Mouse (Mus musculus) layer of hippocampus, adult 2 months (tissue): ENCODE data around the gene Tuba3b. TPM values are rescaled to one million over a fixed set of nuclear protein-coding genes. Genes with fewer than 3 reads are reported as not detected.

Source experiments
- DNase-seq, 2 experiments: peaks; one replicate each; pipeline ENCODE4 v3.0.0; 2022; ENCODE audit warnings: low spot score in 2 of 2
- H3K27ac ChIP-seq: fragments of 200-600 bp; 2 replicates; pipeline ENCODE4 v1.8.1; 2022
- H3K4me3 ChIP-seq: fragments of 200-600 bp; 2 replicates; pipeline ENCODE4 v1.8.1; 2022; ENCODE audit warnings: mild to moderate bottlenecking
- CTCF ChIP-seq: fragments of 200-600 bp; conservative IDR thresholded peaks from 2 replicates; pipeline ENCODE4 v1.8.1; 2022; ENCODE audit warnings: antibody characterized with exemption, mild to moderate bottlenecking, moderate library complexity
- total RNA-seq, 2 experiments: library from RNA; stranded (reverse); gene quantifications; 2 replicates each; pipeline ENCODE4 v1.2.3; 2021

Tuba3b gene
- total RNA-seq, 2 experiments from 2014 or later, result not detected

DNA sequence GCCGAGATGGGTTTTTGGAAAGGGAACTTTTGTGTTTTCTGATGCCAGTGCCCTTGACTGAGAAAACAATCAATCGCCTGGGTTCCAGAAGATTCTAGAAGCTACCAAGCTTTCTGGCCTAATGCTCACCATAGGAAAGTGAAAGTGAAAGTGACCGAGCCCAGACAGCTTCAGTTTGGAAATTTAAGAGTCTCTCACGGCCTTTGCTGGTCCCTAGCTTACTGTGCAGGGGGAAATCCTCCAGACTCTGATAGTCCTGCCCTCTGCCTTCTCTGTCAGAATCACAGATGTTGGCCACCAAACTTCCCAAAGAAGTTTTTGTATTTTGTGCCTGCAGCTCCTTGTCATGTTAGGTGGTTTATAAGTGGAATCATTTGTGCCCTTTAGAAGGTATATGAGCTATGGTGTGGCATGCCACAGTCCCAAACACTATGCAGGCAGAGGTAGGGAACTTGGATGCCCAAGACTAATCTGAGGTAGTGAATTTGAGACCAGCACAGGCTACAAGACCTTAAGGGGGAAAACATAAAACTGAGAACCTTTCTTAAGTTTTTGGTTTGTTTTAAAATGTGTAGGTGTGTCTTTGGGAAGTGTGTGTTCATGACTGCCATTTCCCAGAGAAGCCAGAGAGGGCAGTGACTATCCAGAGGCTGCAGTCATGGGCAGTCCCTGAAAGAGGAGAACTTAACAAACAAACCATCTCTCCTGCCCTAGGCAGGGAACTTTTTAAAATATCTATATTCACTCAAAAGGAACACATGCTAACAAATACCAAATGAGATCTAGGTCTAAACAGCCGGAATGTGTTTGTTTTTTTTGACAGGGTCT lies 1.1 kb downstream of the Tuba3b start:
- no peak overlapping the region for H3K4me3 ChIP-seq
- no peak overlapping the region for H3K27ac ChIP-seq
- no peak for DNase-seq
- TF ChIP-seq CTCF, result peak; percentile 23

DNA sequence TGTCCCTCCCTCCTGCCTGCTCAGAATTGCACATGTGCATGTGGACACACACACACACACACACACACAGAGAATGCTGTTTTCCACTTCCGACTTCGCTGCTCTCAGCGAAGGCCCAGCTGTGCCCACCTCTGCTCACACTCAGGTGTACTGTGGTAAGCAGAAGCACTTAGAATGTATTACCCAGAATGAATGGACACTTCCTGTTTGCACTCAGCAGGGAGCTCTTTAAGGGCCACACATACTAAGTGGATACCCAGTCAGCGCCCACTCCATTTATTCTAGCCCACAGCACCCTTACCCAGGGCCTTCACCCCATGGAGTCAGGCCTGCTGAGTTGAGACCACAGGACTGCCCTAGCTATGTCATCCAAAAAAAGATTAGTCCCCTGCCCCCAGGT lies 7.6 kb downstream of the Tuba3b start:
- H3K4me3 ChIP-seq, result no peak overlapping the region
- no peak for TF ChIP-seq CTCF
- no peak for DNase-seq
- H3K27ac ChIP-seq, result no peak overlapping the region

- TF ChIP-seq CTCF, result no peak
- DNase-seq, result no peak
- no peak overlapping the region for H3K4me3 ChIP-seq
Observed at GRCm38 (mm10) chr6:145630269-145630668, 14.7 kb downstream of the Tuba3b start.

GRCm38 (mm10) chr6:145634454-145634853 lies 18.9 kb downstream of the Tuba3b start:
- TF ChIP-seq CTCF, result no peak
- DNase-seq, result no peak
- H3K27ac ChIP-seq, result no peak overlapping the region
- no peak overlapping the region for H3K4me3 ChIP-seq

More at GRCm38 (mm10) chr6:145630269-145630668, 14.7 kb downstream of the Tuba3b start:
- H3K27ac ChIP-seq, result no peak overlapping the region

GRCm38 (mm10) chr6:145636682-145637081 lies 21.1 kb downstream of the Tuba3b start:
- DNase-seq, result no peak
- Histone ChIP-seq H3K27ac (no peak overlapping the region), H3K4me3 (no peak overlapping the region)
- no peak for TF ChIP-seq CTCF

- Histone ChIP-seq H3K4me3 (no peak overlapping the region), H3K27ac (no peak overlapping the region)
- DNase-seq, result no peak
- no peak for TF ChIP-seq CTCF
Observed at GRCm38 (mm10) chr6:145638248-145638647, 22.7 kb downstream of the Tuba3b start.

DNA sequence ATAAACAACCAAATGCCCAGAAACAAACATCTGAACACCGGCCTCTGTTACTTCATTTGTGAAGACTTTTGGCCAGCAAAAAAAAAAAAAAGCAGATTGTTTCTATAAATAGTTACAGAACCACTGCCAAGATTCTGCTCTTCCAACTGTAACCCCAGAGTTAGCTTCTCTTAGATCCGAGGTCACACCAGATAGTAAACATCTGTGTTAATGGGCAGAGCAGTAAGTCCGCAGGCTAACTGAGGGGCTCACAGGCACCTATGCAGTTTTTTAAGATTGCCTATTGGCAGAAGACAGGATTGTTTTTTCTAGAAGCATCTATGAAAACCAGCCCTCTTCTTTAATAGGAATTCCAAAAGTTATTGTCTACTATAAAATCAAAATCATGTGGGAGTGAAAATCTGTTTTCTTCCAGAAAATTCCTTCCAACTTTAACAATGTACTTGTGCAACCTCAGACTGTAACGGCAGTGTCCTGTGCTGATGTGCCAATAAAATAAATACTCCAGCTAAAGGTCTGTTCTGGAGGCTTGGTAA lies 25.5 kb downstream of the Tuba3b start:
- no peak overlapping the region for H3K4me3 ChIP-seq
- H3K27ac ChIP-seq, result no peak overlapping the region
- DNase-seq, result no peak
- TF ChIP-seq CTCF, result no peak

DNA sequence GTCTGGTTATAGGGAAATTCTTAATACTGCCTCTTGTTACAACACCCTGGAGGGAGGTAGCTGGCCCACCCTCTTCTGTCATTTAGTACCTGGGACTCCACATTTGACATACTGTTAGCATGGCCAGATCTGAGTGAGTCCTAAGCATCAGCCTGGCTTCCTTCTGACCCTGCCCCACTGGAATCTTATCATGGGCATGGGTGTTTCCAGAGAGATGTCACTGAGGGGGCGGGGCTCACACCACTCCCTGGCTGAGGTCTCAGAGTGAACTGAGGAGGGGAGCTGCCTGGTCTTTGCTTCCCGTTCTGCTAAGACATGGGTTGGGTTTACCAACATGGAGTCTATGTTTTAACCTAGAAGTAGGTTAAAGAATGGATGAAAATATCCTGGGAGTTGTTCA lies 36.4 kb downstream of the Tuba3b start:
- DNase-seq, result no peak
- Histone ChIP-seq H3K27ac (no peak overlapping the region), H3K4me3 (no peak overlapping the region)
- TF ChIP-seq CTCF, result no peak

DNA sequence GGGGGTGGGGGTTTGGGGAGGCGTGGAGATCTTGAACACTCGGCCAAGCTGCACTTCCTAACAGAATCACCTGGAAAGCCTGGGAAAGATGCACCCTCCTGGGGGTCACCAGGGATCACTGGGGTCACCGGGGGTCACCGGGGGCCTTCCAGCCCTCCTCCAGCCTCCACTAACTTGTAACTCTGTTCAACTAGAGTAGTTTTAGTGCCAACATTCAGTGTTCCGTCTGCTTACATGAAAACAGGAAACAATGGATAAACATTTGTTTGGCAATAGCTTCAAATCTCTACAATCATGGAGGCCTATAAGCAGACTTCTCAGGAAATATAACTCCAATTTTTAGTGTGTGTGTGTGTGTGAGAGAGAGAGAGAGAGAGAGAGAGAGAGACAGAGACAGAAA lies 37.4 kb downstream of the Tuba3b start:
- H3K27ac ChIP-seq, result no peak overlapping the region
- H3K4me3 ChIP-seq, result no peak overlapping the region
- DNase-seq, result no peak
- TF ChIP-seq CTCF, result no peak

DNA sequence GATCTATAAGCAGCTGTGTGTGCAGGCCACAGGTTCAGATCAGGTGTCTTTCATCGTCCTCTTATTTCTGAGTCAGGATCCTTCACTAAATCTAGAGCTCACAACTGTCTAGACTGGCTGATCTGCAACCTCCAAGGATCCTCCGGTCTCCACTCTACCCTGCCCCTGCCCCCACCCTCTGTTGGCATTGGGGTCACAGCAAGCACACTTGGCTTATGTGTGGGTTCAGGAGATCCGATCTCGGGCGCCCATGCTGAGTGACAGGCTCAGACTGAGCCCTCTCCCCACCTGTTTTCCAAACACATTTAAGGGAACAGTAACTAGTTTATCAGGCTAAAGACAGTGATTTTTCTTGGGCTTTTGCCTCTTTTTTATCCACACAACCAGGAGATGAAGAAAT lies 38.1 kb downstream of the Tuba3b start:
- DNase-seq, result no peak
- H3K4me3 ChIP-seq, result no peak overlapping the region
- no peak overlapping the region for H3K27ac ChIP-seq
- no peak for TF ChIP-seq CTCF

DNA sequence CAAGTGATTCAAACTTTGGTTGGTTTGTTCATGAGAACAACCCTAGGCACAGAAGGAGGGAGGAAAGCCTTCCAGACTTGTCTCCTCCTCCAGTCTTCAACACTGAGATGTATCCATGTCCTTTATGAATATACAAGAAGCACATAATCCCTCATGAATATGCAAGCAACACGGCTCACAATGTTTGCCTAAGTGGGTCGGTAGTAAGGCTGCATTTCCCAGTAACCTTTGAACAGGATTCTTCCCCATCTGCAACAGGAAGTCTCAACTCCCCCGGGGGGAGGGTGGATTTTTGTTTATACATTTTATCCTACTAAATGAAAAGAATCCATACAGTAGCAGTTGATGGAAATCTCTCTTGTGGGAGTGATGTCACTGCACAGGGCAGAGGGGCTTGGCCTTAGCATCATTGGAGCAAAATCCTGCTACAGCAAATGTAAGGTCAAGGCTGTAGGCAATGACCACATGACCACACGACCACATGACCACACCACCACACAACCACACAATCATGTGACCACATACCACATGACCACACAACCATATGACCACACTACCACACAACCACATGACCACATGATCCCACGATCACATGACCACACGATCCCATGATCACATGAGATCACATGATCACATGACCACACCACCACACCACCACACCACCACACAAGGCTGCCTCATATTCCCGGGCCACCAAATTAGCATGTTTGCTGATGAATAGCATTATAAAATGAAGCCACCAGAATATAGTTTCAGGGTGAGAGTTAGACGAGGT lies 38.7 kb downstream of the Tuba3b start:
- no peak for DNase-seq
- Histone ChIP-seq H3K4me3 (no peak overlapping the region), H3K27ac (no peak overlapping the region)
- no peak for TF ChIP-seq CTCF

- no peak overlapping the region for H3K4me3 ChIP-seq
- peak; percentile 43 for TF ChIP-seq CTCF
- no peak overlapping the region for H3K27ac ChIP-seq
- DNase-seq, result no peak
Observed at GRCm38 (mm10) chr6:145655678-145656077, 40.1 kb downstream of the Tuba3b start.
